Mouse (Mus musculus): ENCODE results near the gene Cyfip1.

Cyfip1 gene

GRCm38 (mm10) chr7:55841445-55841844 lies at the start of gene Cyfip1:
Gene Cyfip1 (plus strand): TSS chr7:55841745.
- no peak for DNase-seq (ENCODE audit: low read depth, low spot score)

DNA sequence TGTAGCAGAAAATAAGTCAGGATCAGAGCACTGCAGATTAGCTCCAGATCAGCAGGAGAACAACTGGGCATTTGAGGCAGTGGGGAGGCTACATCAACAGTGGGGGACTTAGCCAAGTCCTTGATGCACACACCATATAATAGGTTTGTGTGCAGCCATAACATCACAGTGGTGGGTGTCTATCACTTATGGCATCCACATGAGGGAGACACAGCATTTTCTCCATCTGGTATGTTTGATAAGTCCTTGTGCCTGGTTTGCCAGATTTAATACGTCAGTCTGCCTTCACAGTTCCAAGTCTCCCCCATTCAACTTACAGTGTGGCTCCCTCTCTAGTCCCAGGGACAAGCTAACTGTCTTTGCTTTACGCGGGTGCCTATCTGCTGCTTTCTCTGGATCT lies 49.3 kb upstream of the Cyfip1 start:
- DNase-seq (ENCODE audit: low read depth, low spot score), result no peak

DNA sequence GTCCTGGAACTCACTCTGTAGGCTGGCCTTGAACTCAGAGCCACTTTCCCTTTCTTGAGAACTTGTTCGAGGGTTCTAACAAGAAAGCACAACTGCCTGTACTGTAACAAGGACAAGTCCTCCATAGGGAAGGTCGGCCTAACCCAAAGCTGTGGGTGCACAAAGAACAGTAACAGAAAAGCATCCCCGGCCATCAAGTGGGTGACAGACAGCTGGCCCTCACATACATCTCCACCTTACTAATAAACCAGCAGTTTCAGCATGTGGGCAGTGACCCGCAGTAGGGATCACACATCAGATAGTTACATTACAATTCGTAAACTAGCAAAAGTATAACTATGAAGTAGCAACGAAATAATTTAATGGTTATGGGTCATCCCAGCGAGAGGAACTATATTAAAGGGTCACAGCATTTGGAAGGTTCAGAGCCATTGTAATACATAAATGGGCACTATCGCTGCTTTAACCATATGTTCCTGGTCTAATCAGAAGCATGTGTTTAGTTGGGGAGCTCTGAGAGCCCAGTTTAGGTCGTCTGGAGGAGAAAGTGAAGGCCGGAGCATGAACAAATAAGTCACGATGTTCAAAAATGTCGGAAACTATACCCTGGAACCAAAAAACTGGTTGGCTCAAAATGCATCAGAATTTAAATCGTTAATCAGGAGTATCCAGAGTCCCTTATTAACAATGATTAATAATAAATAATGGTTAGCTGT lies 48.2 kb upstream of the Cyfip1 start:
- DNase-seq (ENCODE audit: low read depth, low spot score), result no peak

- peak; percentile 96 for DNase-seq (ENCODE audit: low read depth, low spot score)
These were observed 47.5 kb upstream of the Cyfip1 start, which contains the start of gene Tubgcp5 for GRCm38 (mm10) chr7:55793952-55794603. Gene Tubgcp5 (plus strand): TSS chr7:55794154.

GRCm38 (mm10) chr7:55799981-55800380 lies 41.6 kb upstream of the Cyfip1 start:
- no peak for DNase-seq (ENCODE audit: low read depth, low spot score)

DNA sequence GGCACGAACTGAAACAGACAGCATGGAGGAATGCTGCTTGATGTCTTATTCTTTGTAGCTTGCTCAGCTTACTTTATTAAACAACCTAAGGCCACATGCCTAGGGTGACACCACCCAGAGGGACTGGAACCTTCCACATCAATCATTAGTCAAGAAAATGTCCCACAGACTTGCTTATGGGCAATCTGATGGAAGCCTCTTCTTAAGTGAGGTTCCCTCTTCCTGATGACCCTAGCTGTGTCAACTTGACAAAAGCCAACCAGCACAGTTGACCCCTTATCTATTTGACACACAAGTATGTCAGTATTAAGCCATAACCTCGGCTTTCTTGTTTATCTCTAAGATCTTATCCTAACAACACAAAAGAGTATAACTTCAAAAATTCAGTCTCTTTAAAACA lies 31.6 kb upstream of the Cyfip1 start:
- no peak for DNase-seq (ENCODE audit: low read depth, low spot score)

GRCm38 (mm10) chr7:55824468-55824867 lies 17.1 kb upstream of the Cyfip1 start:
- no peak for DNase-seq (ENCODE audit: low read depth, low spot score)

DNA sequence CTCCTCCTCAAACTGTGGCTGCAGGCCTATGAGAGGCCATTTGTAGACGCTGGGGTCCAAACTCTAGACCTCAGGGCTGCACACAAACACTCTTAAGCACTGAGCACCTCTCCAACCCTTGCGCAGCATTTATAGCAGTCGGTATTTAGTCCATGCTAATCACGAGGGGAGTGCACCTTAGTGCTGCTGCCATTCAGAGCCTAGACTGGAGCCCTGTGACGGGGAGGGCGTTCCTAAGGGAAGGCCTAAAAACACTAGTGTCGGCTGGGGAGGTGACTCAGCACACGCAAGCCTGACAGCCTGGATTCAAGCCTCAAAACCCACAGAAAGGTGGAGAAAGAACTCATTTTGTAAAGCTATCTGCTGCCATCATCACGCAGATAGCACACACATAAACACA lies 14.0 kb upstream of the Cyfip1 start:
- DNase-seq (ENCODE audit: low read depth, low spot score), result no peak

DNA sequence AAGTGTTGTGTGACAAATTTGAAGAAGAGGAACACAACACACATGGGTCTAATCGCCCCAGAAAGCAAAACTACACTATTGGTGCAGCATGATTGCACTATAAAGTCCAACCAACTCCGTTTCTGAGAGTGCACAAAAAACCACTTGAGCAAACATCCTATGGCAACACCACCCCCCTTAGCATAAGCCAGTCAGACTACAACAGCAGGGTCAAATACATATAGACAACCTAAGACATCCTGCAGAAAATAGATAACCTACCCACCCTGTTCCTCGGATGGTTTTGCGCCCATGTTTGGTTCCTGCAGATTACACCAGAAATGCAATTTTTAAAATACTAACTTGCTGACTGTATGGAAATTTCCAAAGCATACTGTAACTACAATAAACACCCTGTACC lies 4.7 kb upstream of the Cyfip1 start:
- DNase-seq (ENCODE audit: low read depth, low spot score), result no peak

- DNase-seq (ENCODE audit: low read depth, low spot score), result peak; percentile 62
These were observed 495 bp downstream of the Cyfip1 start for GRCm38 (mm10) chr7:55841977-55842503.

DNA sequence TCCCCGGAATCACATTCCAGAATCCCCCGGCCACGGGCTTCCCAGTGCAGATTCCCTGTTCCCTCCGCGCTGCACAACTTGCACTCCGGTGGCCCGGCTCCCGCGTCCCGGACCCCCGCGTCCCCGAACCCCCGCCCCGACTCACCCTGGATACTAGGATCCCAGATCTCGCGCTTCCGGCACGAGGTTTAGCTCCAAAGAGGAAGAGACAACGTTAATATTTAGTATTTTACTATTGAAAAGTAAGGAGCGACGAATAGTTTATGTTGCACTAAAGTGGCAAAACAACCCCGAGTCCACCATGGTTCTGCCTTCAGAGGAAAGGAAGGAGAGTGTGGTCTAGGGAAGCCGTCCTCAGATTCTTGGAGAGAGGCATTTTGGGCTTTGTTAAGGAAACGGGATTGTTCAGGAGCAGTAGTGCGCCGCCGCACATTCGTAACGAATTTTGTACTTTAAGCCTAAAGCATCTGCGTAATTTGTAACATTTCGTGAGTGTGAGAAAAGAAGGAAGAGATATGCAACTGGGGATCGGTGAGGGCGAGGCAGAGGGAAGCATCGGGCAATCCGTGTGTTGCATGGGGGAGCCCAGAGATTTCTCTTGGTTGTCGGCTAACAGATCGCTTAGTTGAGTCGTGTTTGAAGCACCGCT lies 1.1 kb downstream of the Cyfip1 start:
- DNase-seq (ENCODE audit: low read depth, low spot score), result no peak

DNA sequence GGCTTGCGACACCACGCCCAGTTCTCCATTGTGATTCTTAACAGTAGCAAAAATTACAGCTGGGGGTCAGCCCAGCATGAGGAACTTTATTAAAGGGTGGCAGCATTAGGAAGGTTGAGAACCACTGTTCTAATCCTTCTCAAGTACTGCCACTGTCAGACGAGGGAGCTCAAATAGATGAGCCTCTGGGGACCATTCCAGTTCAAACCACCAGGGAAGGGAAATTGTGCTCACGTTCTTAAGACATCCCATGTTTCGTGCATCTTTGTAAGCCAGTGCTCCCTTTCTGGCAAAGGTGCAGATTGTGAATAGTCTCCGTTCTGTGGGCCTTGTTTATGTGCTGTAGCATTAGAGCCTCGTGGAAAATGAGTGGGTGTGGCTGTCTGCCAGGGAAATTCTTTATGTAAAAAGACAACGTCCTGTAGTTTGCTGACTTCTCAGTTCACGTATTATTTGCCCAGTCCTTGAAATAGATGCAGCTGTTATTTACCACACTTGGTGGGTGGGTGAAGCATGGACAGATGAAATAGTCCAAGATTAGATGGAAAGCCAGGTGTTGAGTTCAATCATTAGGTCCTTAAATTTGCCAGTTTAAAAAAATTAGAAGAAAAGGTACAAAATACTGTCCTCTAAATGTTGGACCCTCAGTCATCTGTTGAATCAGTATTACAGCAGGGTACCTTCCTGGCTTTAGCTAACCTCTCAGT lies 5.2 kb downstream of the Cyfip1 start:
- DNase-seq (ENCODE audit: low read depth, low spot score), result no peak

DNA sequence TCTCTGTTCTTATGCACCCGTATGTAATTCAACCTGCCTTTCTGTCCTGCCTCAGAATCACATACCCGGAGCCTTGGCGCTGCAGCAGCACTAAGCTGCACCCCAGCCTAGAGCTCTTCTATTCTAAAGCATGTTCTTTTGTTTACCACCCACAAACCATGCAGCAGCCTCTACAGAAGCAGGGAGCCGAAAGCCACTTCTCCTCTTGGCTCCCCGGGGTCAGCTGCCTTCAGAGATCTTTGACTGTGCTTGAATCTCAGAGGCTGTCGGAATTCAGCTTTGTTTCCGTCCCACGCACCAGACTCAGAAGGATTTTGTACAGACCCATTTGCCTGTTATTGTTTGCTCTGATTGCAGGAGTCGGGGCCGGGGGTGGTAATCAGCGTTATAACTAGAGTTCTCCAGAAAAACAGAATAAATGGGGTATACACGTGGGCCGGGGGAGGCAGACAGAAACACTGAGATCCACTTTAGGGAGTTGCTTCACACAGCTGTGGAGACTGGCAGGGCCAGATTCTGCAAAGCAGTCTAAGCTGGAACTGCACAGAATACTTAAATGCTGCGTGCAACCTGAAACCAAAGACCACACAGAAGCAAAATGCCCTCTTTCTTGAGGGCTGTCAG lies 8.5 kb downstream of the Cyfip1 start:
- no peak for DNase-seq (ENCODE audit: low read depth, low spot score)

- no peak for DNase-seq (ENCODE audit: low read depth, low spot score)
These were observed 11.2 kb downstream of the Cyfip1 start for GRCm38 (mm10) chr7:55852787-55853186.

DNA sequence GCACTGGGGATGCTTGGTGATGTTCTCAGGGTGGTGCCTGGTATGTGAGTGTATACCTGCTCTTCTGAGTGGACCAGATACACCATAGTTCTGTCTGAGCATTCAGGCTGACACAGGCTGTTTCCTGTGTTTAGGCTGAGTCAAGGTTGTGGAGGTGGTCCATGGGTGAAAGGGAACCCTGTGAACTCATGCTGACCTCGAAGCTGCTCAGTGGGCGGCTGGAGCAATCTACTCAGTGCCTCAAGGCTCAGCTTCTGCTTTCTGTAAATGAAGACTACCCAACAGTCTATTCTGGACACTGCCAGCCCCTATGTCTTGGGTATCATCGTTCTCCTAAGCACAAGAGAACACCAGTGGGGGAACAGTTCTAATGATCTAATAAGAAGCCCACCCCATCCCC lies 14.1 kb downstream of the Cyfip1 start:
- no peak for DNase-seq (ENCODE audit: low read depth, low spot score)

- DNase-seq (ENCODE audit: low read depth, low spot score), result no peak
These were observed 15.2 kb downstream of the Cyfip1 start for GRCm38 (mm10) chr7:55856741-55857140.

- DNase-seq (ENCODE audit: low read depth, low spot score), result no peak
These were observed 16.2 kb downstream of the Cyfip1 start for GRCm38 (mm10) chr7:55857729-55858128.

DNA sequence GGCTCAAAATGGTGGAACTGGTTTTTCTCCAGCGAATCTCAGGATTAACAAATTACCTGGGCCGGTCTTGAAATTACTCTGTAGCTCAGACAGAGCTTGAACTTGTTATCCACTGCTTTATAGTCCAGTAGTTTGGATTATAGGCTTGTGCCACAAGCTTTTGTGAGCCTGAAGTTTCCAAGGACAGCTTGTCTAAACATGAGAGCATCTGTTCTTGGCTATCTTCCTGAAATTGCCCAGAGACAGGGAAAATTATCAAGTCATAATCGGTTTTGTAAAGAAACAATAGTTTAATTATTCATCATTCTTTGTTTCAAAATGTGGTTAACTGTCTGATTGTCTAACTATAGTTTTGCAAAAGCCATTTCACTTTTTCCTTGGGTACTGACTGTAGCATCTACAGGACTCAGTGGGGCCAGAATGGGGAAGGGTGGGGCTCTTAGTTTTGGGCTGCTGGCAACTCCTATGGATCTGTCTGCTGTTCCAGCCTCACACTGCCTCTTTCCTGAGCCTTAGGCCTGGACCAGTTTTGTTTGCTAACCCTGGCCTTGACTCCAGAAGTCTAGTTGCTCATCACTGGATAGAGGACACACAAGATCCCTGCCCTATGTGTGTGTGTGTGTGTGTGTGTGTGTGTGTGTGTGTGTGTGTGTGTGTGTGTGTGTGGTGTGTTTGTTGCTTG lies 17.4 kb downstream of the Cyfip1 start:
- DNase-seq (ENCODE audit: low read depth, low spot score), result no peak

DNA sequence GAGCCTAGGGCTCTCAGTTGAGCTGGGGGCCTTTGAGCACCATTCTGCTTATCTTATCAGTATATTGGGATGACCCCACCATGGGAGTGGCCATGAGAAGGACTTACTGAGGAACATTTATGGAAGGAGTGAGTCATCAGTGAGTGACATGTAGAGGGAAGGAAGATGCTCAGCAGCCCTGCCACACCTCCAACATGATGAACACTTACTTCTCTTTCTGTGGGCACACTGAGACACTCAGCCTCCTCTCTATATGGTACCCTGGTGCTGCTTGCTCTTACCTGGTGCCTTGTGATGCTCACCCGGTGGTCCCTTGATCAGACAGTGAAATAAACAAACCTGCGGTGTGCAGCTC lies 17.9 kb downstream of the Cyfip1 start:
- DNase-seq (ENCODE audit: low read depth, low spot score), result no peak

DNA sequence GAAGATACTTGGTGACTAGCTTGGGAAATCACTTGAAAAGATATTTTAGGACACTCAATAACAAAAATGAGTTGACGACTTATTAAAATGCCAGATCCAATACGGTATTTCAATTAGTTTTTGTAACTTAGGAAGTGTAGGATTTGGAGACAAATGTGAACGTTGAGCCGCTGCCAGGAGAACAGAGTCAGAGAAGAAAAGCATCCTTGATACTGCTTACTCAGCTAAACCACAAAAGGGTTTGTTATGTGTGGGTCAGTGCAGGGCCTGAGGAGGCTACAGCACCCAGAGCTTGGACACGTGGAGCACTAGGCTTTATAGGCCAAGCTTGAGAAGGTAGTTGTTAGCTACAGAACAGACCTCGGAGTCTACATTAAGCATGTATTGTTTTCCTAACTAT lies 18.4 kb downstream of the Cyfip1 start:
- no peak for DNase-seq (ENCODE audit: low read depth, low spot score)

DNA sequence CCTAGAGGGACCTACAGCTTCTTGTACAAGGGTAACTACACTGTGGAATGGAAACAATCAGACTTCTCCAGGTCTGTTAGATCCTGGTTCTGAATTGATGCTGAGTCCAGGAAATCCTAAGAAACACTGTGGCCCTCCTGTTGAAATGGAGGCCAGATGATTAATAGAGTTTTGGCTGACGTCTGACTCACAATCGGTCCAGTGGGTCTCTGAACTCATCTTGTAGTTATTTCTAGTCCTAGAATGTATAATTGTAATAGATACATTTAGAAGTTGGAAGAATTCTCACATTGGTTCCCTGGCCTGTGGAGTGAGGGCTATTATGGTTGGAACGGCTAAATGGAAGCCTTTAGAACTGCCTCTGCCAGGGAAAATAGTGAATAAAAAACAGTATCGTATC lies 19.6 kb downstream of the Cyfip1 start:
- DNase-seq (ENCODE audit: low read depth, low spot score), result no peak
